Mouse (Mus musculus) thymus, postnatal 0 days (tissue): Measurements from ENCODE around the gene Mga. TPM values are rescaled to one million over a fixed set of nuclear protein-coding genes. Genes with fewer than 3 reads are reported as not detected.

ENCODE experiments used
- microRNA-seq: library from miRNA; unstranded; fragments of <30 nt; microRNA quantifications from one replicate; pipeline ENCODE4, GENCODE M21; 2016; ENCODE audit warnings: borderline number of aligned reads
- polyA plus RNA-seq: library from polyadenylated mRNA; unstranded; fragments of >200 nt; fragmentation: Nextera tagmentation; extraction: Ambion mirVana; gene quantifications from 2 replicates; pipeline ENCODE4 v1.2.1, GENCODE M21; 2015

Mga gene
- polyA plus RNA-seq, 1 experiment from 2014 or later: 24.1 TPM

Small RNAs within 50 kb of the gene (microRNA-seq; reads per million reads assigned to microRNA genes)
- not detected for gene Mir7665

Other genes with a start within 250 kb of the Mga start
- 46.7 and 49.1 TPM in 2 replicates for gene Ndufaf1, start 234.4 kb upstream of the Mga start, polyA plus RNA-seq
- gene Rtf1, start 222.2 kb upstream of the Mga start, polyA plus RNA-seq: 63.8 and 73.9 TPM in 2 replicates
- 1.6 and 2.1 TPM in 2 replicates for gene Itpka, start 154.9 kb upstream of the Mga start, polyA plus RNA-seq
- gene Ltk, start 136.8 kb upstream of the Mga start, polyA plus RNA-seq: 0.08 TPM in 1 of 2 replicates, not detected in the other
- gene Rpap1, start 109.7 kb upstream of the Mga start, polyA plus RNA-seq: 17.9 and 18.0 TPM in 2 replicates
- 1.8 and 2.3 TPM in 2 replicates for gene Tyro3, start 99.5 kb upstream of the Mga start, polyA plus RNA-seq
- gene Mapkbp1, start 75.5 kb downstream of the Mga start, polyA plus RNA-seq: 0.68 and 1.2 TPM in 2 replicates
- gene Jmjd7, start 130.3 kb downstream of the Mga start, polyA plus RNA-seq: 18.3 and 22.1 TPM in 2 replicates
- 0.70 and 1.3 TPM in 2 replicates for gene Gm28042, start 130.3 kb downstream of the Mga start, polyA plus RNA-seq
- gene Pla2g4b, start 136.2 kb downstream of the Mga start, polyA plus RNA-seq: 0.33 and 1.1 TPM in 2 replicates